Mouse (Mus musculus): ENCODE measurements at regions not wholly inside any gene's neighbourhood (a gene's known extent, or its start where the extent isn't known, plus 50 kb on each side); places are given as distances from the start of the nearest gene placed in this dataset.

- no peak for TF ChIP-seq CTCF (IDR thresholded peaks at IDR 0.05; ENCODE audit: extremely low read depth, insufficient read depth, insufficient read length, insufficient replicate concordance)
- TF ChIP-seq POLR2A (IDR thresholded peaks at IDR 0.05; ENCODE audit: low read depth, low read length) = no peak
These were observed 71.7 kb upstream of the Tcf12 start for GRCm38 (mm10) chr9:72183336-72183735.

All from spleen, adult 2 months (tissue).